Mouse (Mus musculus) ES-E14 (cell line): ENCODE data around the gene Olfr1281.

Experiments used
- CHD2 ChIP-seq: IDR thresholded peaks from 2 replicates; pipeline ENCODE4 v1.6.1; 2014; ENCODE audit warnings: mild to moderate bottlenecking, low read depth, low read length, inconsistent platforms
- HCFC1 ChIP-seq: IDR thresholded peaks from 2 replicates; pipeline ENCODE4 v1.6.1; 2012; ENCODE audit warnings: low read length, inconsistent platforms, borderline replicate concordance; ENCODE audit not compliant: insufficient read depth
- MAFK ChIP-seq: IDR thresholded peaks from 2 replicates; pipeline ENCODE4 v1.6.1; 2014; ENCODE audit warnings: mild to moderate bottlenecking, low read depth, low read length, inconsistent platforms; ENCODE audit not compliant: insufficient read depth

- TF ChIP-seq CHD2 (no peak), HCFC1 (no peak), MAFK (no peak)
Measured at GRCm38 (mm10) chr2:111375222-111375621, 48.9 kb downstream of the Olfr1281 start, which contains the start of gene Olfr1284.
